Mouse (Mus musculus): Measurements from ENCODE around the gene Ckm.

The Ckm gene

DNA sequence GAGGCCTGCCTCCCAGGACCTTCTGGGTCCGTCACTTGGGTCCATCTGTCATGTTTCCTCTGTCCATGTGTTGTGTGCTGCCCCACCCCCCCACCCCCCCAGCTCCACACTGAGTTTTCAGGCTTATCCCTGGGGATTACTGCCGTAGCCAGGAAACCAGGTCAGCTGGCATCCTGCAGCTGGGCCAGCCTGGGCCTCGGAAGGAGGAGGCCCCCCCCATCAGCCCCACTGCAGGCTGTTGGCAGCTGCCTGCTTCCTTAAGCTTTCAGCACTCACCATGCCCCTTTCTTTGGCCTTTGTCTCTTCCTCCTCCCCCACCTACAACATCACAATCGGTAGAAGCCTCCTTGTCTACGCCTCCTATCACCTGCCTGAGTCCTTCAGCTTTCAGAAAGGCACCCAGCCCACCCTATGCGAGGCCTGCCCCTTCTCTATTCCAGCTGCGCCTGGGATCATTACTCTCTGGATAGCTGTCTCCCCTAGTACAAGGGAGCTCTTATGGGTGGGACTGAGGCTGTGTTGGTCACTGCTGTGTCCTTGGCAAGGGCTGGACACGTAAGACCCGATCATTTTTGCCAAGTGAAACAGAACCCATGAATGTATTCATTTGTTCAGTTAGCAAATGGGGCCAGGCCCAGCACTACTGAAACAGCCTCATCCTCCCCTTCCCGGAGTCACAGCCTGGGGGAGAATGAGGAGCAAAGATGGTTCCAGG, 15.7 kb upstream of the Ckm start:
- intact Hi-C loops (cut with DNase I) = no loop called here

DNA sequence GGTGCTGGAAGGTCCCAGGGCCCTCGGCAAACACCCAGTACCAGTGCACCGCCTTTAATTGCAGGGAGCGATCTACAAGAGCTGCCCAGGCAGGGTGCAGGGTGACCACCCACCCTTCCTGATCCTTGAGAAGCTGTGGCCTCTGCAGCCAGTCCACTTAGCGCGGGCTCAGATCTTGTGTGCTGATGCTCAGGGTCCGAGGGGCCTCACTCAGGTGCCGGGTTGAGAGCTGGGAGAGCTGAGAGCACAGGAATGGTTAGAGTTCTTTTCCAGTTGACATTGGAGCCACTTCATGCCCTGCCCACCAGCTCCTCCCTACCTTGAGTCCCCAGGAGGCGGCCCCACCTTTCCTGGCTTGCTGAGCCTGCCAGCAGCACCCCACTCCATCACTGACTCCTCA, 10.1 kb upstream of the Ckm start:
- intact Hi-C loops (cut with DNase I) = no loop called here

DNA sequence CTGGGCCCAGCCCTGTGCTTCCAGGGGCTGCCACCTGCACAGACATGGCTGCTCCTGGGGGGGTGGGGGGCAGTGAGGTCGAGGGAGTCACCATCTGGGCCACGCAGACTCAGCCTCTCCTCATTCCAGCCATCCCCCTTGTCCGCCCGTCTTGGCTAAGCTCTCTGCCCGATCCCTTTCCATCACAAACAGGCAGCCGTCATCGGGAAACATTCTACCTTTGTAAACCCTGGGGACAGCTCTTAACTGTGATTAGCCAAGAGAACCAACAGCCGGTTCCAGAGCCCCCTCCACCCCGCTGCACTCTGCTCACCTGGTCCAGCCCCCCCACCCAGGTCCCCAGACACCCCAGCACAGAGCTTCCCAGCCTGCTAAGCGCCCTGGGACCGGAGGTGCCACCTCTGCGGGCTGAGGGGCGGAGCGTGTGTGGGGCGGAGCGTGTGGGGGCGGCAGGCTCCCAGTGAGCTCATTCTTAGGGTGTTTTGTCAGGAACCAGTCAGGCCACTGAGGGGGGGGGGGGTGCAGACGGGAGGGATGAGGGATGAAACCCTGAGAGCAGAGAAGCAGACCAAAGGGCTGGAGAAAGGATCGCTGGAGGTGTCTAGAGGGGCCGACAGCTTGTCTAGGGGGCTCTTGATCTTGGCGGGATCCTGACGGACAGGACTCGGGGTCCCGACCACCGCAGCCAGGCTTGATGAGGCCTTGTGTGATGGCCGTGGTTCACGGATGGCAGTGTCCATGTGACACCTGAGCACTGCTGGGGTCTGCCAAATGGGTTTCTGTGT, 4.9 kb upstream of the Ckm start:
- intact Hi-C loops (cut with DNase I) = loop anchor here (5.0 to 10.0 kb wide), 2 partner anchors 115 to 313 kb away; partner anchors contain the start of gene Nkpd1

DNA sequence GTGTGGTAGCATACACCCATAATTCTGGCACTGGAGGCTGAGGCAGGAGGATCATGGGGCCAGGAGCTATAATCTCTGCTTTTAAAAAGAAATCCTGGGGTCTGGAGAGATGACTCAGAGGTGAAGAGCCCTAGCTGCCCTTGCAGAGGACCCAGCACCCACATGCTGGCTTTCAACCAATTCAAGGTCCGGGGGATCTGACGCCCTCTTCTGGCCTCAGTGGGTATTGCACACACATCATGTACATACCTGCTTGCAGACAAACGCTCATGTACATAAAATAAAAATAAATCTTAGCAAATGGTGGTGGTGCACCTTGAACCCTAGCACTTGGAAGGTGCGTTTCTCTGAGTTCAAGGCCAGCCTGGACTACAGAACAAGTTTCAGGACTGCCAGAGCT, 3.6 kb upstream of the Ckm start:
- intact Hi-C loops (cut with DNase I) = loop anchor here (5.0 to 10.0 kb wide), 2 partner anchors 114 to 311 kb away; partner anchors contain the start of gene Nkpd1

- intact Hi-C loops (cut with DNase I) = loop anchor here (5.0 to 10.0 kb wide), 2 partner anchors 112 to 310 kb away; partner anchors contain the start of gene Nkpd1
These were observed 2.0 kb upstream of the Ckm start for GRCm38 (mm10) chr7:19402535-19403112.

DNA sequence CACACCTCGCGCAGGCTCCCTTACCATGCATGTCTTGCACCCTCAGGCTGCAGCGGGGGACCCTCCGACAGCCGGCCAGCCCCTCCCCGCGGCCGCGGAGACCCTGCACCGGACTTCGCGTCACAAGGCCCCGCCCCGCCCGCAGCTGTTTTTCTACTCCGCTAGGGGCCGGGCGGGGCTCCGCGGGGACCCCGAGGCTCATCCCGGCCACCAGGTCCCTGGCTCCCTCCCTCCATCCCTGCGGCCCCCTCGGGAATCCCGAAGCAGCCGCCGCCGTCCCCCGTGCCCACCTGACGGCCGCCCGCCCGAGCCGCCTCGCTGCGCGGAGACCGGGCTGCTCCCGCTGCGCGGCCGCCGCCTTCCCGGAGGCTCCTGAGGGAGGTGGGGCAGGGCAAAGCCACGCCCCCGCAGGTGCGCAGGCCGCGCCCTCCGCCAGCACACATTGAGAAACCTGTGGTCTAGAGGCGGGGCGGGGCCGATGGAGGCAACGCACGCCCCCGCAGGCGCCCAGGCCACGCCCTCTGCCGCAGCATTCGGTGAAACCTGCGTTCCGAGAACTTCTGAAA, 762 bp upstream of the Ckm start, which contains the start of gene Klc3:
Klc3 (minus strand) TSS at position 374 of the 566 bp plus-strand sequence.
- intact Hi-C loops (cut with DNase I) = loop anchor here (5.0 to 10.0 kb wide), 2 partner anchors 111 to 308 kb away; partner anchors contain the start of gene Nkpd1

DNA sequence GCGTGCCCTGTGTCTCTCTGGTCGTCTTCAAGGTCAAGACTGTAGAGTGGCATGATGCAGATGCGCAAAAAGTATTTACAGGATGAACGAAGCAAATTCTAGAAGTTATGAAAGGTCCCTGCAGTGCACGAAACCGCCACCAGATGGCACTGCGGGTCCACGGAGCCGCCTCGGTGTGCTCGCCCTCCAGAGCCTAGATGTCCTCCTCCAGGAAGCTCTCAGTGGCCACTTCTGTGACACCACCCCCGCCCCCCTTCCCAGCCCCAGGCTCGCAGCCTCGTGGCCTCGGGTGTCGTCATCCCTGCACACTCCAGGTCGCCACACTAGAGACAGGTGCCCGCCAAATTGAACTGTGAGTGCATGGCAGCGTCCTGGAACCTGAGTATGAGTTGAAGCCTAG, 841 bp downstream of the Ckm start:
- intact Hi-C loops (cut with DNase I) = loop anchor here (5.0 to 10.0 kb wide), 2 partner anchors 37 to 109 kb away; partner anchors contain the start of gene Nkpd1

GRCm38 (mm10) chr7:19409753-19410152, 5.2 kb downstream of the Ckm start:
- intact Hi-C loops (cut with DNase I) = loop anchor here (5.0 to 10.0 kb wide), 2 partner anchors 33 to 105 kb away; partner anchors contain the start of gene Nkpd1

- intact Hi-C loops (cut with DNase I) = no loop called here
These were observed 6.3 kb downstream of the Ckm start for GRCm38 (mm10) chr7:19410766-19411344.

DNA sequence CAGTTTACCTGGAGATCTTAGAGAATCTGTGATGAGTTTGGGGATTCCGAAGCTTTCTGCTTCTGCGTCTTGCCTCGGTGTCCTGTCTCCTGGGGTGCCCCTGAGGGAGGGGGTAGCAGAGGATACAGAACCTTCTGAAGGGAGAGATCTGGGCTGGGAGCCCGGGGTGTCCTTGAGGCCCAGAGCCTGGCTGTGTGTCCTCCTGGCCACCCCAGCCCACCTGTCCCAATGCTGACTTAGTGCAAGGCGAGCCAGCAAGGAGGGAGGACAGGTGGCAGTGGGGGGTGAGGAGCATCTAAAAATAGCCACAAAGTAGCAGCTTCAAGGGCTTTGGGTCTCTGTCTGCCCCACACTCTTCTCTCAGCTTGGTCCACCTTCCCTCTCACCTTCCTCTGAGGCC, 7.2 kb downstream of the Ckm start:
- intact Hi-C loops (cut with DNase I) = no loop called here

DNA sequence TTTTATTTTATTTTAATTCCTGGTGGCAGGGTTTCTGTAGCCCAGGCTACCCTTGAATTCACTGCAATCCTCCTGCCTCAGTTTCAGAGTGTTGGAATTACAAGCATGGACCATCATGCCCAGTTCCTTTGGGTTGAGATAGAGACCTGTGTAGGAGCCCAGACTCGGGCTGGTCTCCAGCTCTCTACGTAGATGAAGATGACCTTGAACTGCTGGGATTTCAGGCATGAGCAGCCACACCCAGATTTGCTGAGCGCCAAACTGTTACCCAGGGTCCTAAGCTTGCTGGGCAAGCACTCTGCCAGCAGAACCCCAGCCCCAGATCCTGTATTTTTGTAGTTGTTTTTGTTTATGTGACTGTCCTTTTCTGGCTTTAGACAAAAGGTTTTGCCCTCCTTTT, 8.9 kb downstream of the Ckm start:
- intact Hi-C loops (cut with DNase I) = no loop called here

- intact Hi-C loops (cut with DNase I) = no loop called here
These were observed 12.0 kb downstream of the Ckm start for GRCm38 (mm10) chr7:19416590-19416989.

DNA sequence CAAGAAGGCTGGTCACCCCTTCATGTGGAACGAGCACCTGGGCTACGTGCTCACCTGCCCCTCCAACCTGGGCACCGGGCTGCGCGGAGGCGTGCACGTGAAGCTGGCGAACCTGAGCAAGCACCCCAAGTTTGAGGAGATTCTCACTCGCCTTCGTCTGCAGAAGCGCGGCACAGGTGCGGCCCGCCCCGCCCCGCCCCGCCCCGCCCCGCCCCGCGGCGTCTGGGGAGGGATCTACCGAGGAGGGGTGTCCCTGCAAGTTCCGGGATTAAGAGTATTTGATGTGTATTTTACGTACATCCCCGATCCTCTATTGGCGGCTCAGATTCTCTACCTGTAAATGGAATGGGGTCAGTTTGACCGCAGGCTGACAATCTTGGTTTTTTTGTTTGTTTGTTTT, 15.5 kb downstream of the Ckm start:
- intact Hi-C loops (cut with DNase I) = no loop called here

DNA sequence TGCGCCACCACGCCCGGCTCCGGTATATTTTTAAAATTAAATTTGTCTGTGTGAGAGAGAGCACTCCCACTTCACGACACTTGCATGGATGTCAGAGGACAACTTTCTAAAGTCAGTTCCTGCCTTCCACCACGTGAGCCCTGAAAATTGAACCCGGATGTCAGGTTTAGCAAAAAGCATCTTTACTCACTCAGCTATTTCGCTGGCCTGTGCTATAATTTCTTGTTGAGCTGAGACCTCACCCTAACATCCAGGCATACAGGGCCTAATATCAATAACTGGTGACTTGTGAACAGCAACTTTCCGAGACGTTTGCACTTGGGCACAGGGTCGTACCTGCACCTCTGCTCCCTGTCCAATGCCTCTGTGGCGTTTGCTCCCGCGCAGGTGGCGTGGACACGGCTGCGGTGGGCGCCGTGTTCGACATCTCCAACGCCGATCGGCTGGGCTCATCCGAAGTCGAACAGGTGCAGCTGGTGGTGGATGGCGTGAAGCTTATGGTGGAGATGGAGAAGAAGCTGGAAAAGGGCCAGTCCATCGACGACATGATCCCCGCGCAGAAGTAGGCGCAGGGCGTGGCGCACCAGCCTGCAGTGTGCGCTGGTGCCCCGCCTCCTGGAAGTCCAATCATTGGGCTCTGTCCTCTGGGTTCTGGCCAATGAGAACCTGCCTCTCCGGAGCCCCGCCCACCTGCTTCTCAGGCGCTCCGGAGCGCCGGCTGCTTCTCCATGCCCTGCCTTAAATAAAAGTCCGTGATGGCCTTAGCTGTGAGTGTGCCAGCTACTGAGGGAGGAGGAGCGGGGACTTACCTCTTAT, 16.5 kb downstream of the Ckm start:
- intact Hi-C loops (cut with DNase I) = no loop called here

DNA sequence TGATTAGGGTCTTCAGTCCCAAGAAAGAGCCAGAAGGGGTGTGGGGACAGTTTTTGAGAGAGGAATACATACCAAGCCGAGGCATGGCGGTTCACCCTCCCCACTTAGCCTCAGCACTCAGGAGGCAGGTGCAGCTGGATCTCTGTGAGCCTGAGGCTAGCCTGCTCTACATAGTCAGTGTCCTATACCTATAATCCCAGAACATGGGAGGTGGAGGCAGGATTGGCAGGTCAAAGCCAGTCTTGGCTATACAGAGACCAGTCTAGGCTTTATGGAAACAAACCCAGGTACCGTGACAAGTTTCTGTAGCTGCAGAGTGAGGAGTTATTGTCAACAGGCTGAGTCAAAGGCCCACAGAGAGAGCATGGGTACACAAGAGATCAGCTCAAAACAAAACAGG, 18.5 kb downstream of the Ckm start:
- intact Hi-C loops (cut with DNase I) = no loop called here

- intact Hi-C loops (cut with DNase I) = no loop called here
These were observed 19.5 kb downstream of the Ckm start for GRCm38 (mm10) chr7:19424051-19424450.

GRCm38 (mm10) chr7:19426349-19426748, 21.8 kb downstream of the Ckm start:
- intact Hi-C loops (cut with DNase I) = no loop called here

GRCm38 (mm10) chr7:19426888-19427287, 22.3 kb downstream of the Ckm start:
- intact Hi-C loops (cut with DNase I) = no loop called here

- intact Hi-C loops (cut with DNase I) = no loop called here
These were observed 23.5 kb downstream of the Ckm start for GRCm38 (mm10) chr7:19427999-19428650.

DNA sequence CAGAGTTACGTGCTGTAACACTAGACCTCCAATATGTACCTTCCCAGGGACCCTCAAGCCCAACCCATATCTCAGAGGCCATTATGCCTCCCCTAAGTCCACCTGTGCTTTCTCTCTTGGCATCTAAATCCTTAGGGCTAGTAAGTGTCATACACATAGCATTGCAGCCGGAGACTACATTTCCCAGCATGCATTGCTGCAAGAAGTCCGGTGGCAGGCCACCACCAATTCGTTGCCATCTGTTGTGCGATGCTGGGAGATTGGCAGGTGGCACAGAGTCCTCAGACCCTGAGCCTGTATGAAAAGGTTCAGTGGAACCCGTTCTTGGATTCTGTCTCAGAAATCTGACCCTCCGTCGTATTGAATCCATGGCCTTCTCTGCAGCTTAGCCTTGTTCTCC, 25.1 kb downstream of the Ckm start:
- intact Hi-C loops (cut with DNase I) = no loop called here
